Mouse (Mus musculus): ENCODE results near the gene Smok3b.

Gene Smok3b

GRCm38 (mm10) chr5:138085421-138085911 lies 64.2 kb downstream of the Smok3b start:
- no peak for DNase-seq (ENCODE audit: low read depth, low spot score)

- no peak for DNase-seq (ENCODE audit: low read depth, low spot score)
Observed at GRCm38 (mm10) chr5:138086842-138087241, 65.6 kb downstream of the Smok3b start.

- DNase-seq (ENCODE audit: low read depth, low spot score), result no peak
Observed at GRCm38 (mm10) chr5:138088366-138088765, 67.1 kb downstream of the Smok3b start.

GRCm38 (mm10) chr5:138089108-138089551 lies 67.9 kb downstream of the Smok3b start:
- no peak for DNase-seq (ENCODE audit: low read depth, low spot score)

GRCm38 (mm10) chr5:138090271-138090670 lies 69.0 kb downstream of the Smok3b start:
- no peak for DNase-seq (ENCODE audit: low read depth, low spot score)

GRCm38 (mm10) chr5:138090737-138091136 lies 69.5 kb downstream of the Smok3b start:
- DNase-seq (ENCODE audit: low read depth, low spot score), result no peak

- no peak for DNase-seq (ENCODE audit: low read depth, low spot score)
Observed at GRCm38 (mm10) chr5:138092771-138093170, 71.5 kb downstream of the Smok3b start.

- DNase-seq (ENCODE audit: low read depth, low spot score), result no peak
Observed at GRCm38 (mm10) chr5:138094474-138094873, 73.2 kb downstream of the Smok3b start.
